Mouse (Mus musculus) MEL (cell line): ENCODE measurements around the gene Gpatch2l.

Experiments
- CTCF ChIP-seq, 3 experiments: IDR thresholded peaks in 2 of 3; conservative IDR thresholded peaks in 1 of 3; 2 replicates each; pipeline ENCODE4 v1.5.1; 2011 to 2012; ENCODE audit warnings: low read length in 3 of 3, low read depth in 2 of 3, mild to moderate bottlenecking in 2 of 3, improper control_type of control experiment in 1 of 3, inconsistent platforms in 1 of 3, mixed read lengths in 1 of 3, moderate library complexity in 1 of 3; ENCODE audit not compliant: control insufficient read depth in 1 of 3, insufficient read depth in 1 of 3, poor library complexity in 1 of 3, severe bottlenecking in 1 of 3
- ZMIZ1 ChIP-seq: IDR thresholded peaks from 2 replicates; pipeline ENCODE4 v1.6.1; 2012; ENCODE audit warnings: low read depth, mild to moderate bottlenecking, inconsistent platforms, low read length, improper control_type of control experiment, moderate library complexity

GRCm38 (mm10) chr12:86250183-86250582 lies 8.5 kb downstream of the Gpatch2l start:
- TF ChIP-seq CTCF (IDR thresholded peaks at IDR 0.05 in 2 of 3, conservative IDR thresholded peaks at IDR 0.05 in 1 of 3; ENCODE audit: control insufficient read depth in 1 of 3, insufficient read depth in 1 of 3, low read depth in 2 of 3, low read length in 3 of 3, poor library complexity in 1 of 3, severe bottlenecking in 1 of 3) (no peak), ZMIZ1 (no peak)
